Mouse (Mus musculus) hindbrain, embryonic 15.5 days (tissue): Measurements from ENCODE around the gene Mylk4. TPM values are rescaled to one million over a fixed set of nuclear protein-coding genes. Genes with fewer than 3 reads are reported as not detected.

Experiments
- ATAC-seq: fragments of 200-750 bp; cut with Nextera tagmentation; 2 replicates; pipeline ENCODE4 v1.8.0; 2017; ENCODE audit warnings: low read depth, moderate number of reproducible peaks, moderate TSS enrichment; ENCODE audit not compliant: low FRiP score
- H3K27ac ChIP-seq: fragments of 300-500 bp; sonication (generic); replicated peaks from 2 replicates; pipeline ENCODE4 v1.5.1; 2015; ENCODE audit warnings: mild to moderate bottlenecking, inconsistent platforms
- H3K27me3 ChIP-seq: fragments of 300-500 bp; sonication (generic); 2 replicates; pipeline ENCODE4 v1.6.1; 2015; ENCODE audit warnings: control low read depth, inconsistent platforms
- H3K36me3 ChIP-seq: fragments of 300-500 bp; sonication (generic); 2 replicates; pipeline ENCODE4 v1.6.1; 2015; ENCODE audit warnings: control low read depth, inconsistent platforms
- H3K4me1 ChIP-seq: fragments of 300-500 bp; sonication (generic); replicated peaks from 2 replicates; pipeline ENCODE4 v1.6.1; 2015; ENCODE audit warnings: control low read depth, inconsistent platforms
- H3K4me2 ChIP-seq: fragments of 300-500 bp; sonication (generic); 2 replicates; pipeline ENCODE4 v1.6.1; 2015; ENCODE audit warnings: moderate library complexity, mild to moderate bottlenecking, inconsistent platforms
- H3K4me3 ChIP-seq: fragments of 300-500 bp; sonication (generic); 2 replicates; pipeline ENCODE4 v1.5.1; 2015; ENCODE audit warnings: mild to moderate bottlenecking, inconsistent platforms
- H3K9ac ChIP-seq: fragments of 300-500 bp; sonication (generic); 2 replicates; pipeline ENCODE4 v1.6.1; 2015; ENCODE audit warnings: inconsistent platforms
- H3K9me3 ChIP-seq: fragments of 300-500 bp; sonication (generic); 2 replicates; pipeline ENCODE4 v1.6.1; 2016; ENCODE audit warnings: control low read depth, inconsistent platforms
- WGBS: fragments of 180-500 bp; shearing (Covaris S2); methylation state at CpG from one replicate; pipeline ENCODE4 v1.1.7; 2015; 5-methylcytosine and 5-hydroxymethylcytosine counted together
- polyA plus RNA-seq: library from polyadenylated mRNA; unstranded; fragments of >200 nt; fragmentation: Nextera tagmentation; extraction: Ambion mirVana; gene quantifications from 2 replicates; pipeline ENCODE4 v1.2.1, GENCODE M21; 2015

The Mylk4 gene
- polyA plus RNA-seq = 0.06 and 0.26 TPM in 2 replicates

GRCm38 (mm10) chr13:32783816-32784215 is at the start of gene Mylk4:
Mylk4 (minus strand) TSS chr13:32783954.
- WGBS = 86% methylated on average over 8 of the region's 8 CpGs
- H3K36me3 ChIP-seq = no peaks in the 10 kb centered on the region
- ATAC-seq = no peak
- no peaks in the 10 kb centered on the region for H3K9me3 ChIP-seq
- no peak within 1 kb of the TSS for H3K4me3 ChIP-seq
- no peak within 1 kb of the TSS for H3K4me2 ChIP-seq
- no peaks in the 10 kb centered on the region for H3K27me3 ChIP-seq
- H3K9ac ChIP-seq = no peak within 1 kb of the TSS
- no peak within 1 kb of the TSS for H3K27ac ChIP-seq
- H3K4me1 ChIP-seq = no peaks in the 10 kb centered on the region

- Histone ChIP-seq H3K27ac (no peak overlapping the region), H3K9me3 (no peaks in the 10 kb centered on the region), H3K27me3 (no peaks in the 10 kb centered on the region), H3K4me2 (no peak overlapping the region), H3K4me3 (no peak overlapping the region), H3K36me3 (no peaks in the 10 kb centered on the region), H3K9ac (no peak overlapping the region), H3K4me1 (no peaks in the 10 kb centered on the region)
- no peak for ATAC-seq
- WGBS = 73% methylated on average over 6 of the region's 6 CpGs
These were observed 49.5 kb upstream of the Mylk4 start for GRCm38 (mm10) chr13:32833237-32833636.

- no peak overlapping the region for H3K4me3 ChIP-seq
- no peak overlapping the region for H3K9ac ChIP-seq
- H3K9me3 ChIP-seq = no peaks in the 10 kb centered on the region
- no peak overlapping the region for H3K27ac ChIP-seq
- no peak overlapping the region for H3K4me2 ChIP-seq
- no peak for ATAC-seq
- H3K4me1 ChIP-seq = no peaks in the 10 kb centered on the region
- 71% methylated on average over 3 of the region's 3 CpGs for WGBS
- H3K36me3 ChIP-seq = no peaks in the 10 kb centered on the region
- no peaks in the 10 kb centered on the region for H3K27me3 ChIP-seq
These were observed 49.0 kb upstream of the Mylk4 start for GRCm38 (mm10) chr13:32832776-32833175.

- Histone ChIP-seq H3K27me3 (no peaks in the 10 kb centered on the region), H3K9ac (no peak overlapping the region), H3K4me3 (no peak overlapping the region), H3K4me2 (no peak overlapping the region), H3K4me1 (no peaks in the 10 kb centered on the region), H3K9me3 (no peaks in the 10 kb centered on the region), H3K36me3 (no peaks in the 10 kb centered on the region), H3K27ac (no peak overlapping the region)
- 86% methylated on average over 3 of the region's 3 CpGs for WGBS
- no peak for ATAC-seq
These were observed 47.9 kb upstream of the Mylk4 start for GRCm38 (mm10) chr13:32831505-32832273.

- 91% methylated on average over 4 of the region's 4 CpGs for WGBS
- no peaks in the 10 kb centered on the region for H3K9me3 ChIP-seq
- H3K9ac ChIP-seq = no peak overlapping the region
- no peak for ATAC-seq
- H3K4me1 ChIP-seq = no peaks in the 10 kb centered on the region
- H3K27me3 ChIP-seq = no peaks in the 10 kb centered on the region
- H3K27ac ChIP-seq = no peak overlapping the region
- no peak overlapping the region for H3K4me3 ChIP-seq
- H3K4me2 ChIP-seq = no peak overlapping the region
- H3K36me3 ChIP-seq = no peaks in the 10 kb centered on the region
These were observed 45.1 kb upstream of the Mylk4 start for GRCm38 (mm10) chr13:32828886-32829285.

GRCm38 (mm10) chr13:32827951-32828350 is 44.2 kb upstream of the Mylk4 start:
- WGBS = 53% methylated on average over 4 of the region's 4 CpGs
- no peaks in the 10 kb centered on the region for H3K9me3 ChIP-seq

GRCm38 (mm10) chr13:32827111-32827822 is 43.5 kb upstream of the Mylk4 start:
- WGBS = 85% methylated on average over 3 of the region's 3 CpGs
- H3K4me3 ChIP-seq = no peak overlapping the region
- no peaks in the 10 kb centered on the region for H3K4me1 ChIP-seq
- no peaks in the 10 kb centered on the region for H3K9me3 ChIP-seq
- no peaks in the 10 kb centered on the region for H3K27me3 ChIP-seq
- H3K27ac ChIP-seq = no peak overlapping the region
- ATAC-seq = no peak
- H3K4me2 ChIP-seq = no peak overlapping the region
- peaks cover 4% of the 10 kb centered on the region; the same call in 1 of the 2 replicates for H3K36me3 ChIP-seq
- H3K9ac ChIP-seq = no peak overlapping the region

More at GRCm38 (mm10) chr13:32827951-32828350, 44.2 kb upstream of the Mylk4 start:
- Histone ChIP-seq H3K27ac (no peak overlapping the region), H3K9ac (no peak overlapping the region), H3K4me1 (no peaks in the 10 kb centered on the region), H3K27me3 (no peaks in the 10 kb centered on the region), H3K36me3 (no peaks in the 10 kb centered on the region), H3K4me3 (no peak overlapping the region), H3K4me2 (no peak overlapping the region)
- ATAC-seq = 0 out of 2 replicates have a peak, but pooled peaks have one; percentile 35

GRCm38 (mm10) chr13:32825546-32825945 is 41.8 kb upstream of the Mylk4 start:
- no peaks in the 10 kb centered on the region for H3K4me1 ChIP-seq
- H3K27ac ChIP-seq = no peak overlapping the region
- no peak overlapping the region for H3K4me2 ChIP-seq
- peaks cover 19% of the 10 kb centered on the region for H3K36me3 ChIP-seq
- WGBS = 93% methylated on average over 8 of the region's 8 CpGs
- no peak overlapping the region for H3K9ac ChIP-seq
- H3K9me3 ChIP-seq = no peaks in the 10 kb centered on the region
- H3K4me3 ChIP-seq = no peak overlapping the region
- H3K27me3 ChIP-seq = no peaks in the 10 kb centered on the region
- no peak for ATAC-seq

- no peak overlapping the region for H3K4me2 ChIP-seq
- H3K27me3 ChIP-seq = no peaks in the 10 kb centered on the region
- H3K27ac ChIP-seq = no peak overlapping the region
- WGBS = 84% methylated on average over 6 of the region's 6 CpGs
- peaks cover 24% of the 10 kb centered on the region for H3K36me3 ChIP-seq
- ATAC-seq = no peak
- no peaks in the 10 kb centered on the region for H3K9me3 ChIP-seq
- H3K4me3 ChIP-seq = no peak overlapping the region
- H3K9ac ChIP-seq = no peak overlapping the region
- H3K4me1 ChIP-seq = no peaks in the 10 kb centered on the region
These were observed 40.9 kb upstream of the Mylk4 start for GRCm38 (mm10) chr13:32824377-32825330.

GRCm38 (mm10) chr13:32823126-32823525 is 39.4 kb upstream of the Mylk4 start:
- H3K4me1 ChIP-seq = no peaks in the 10 kb centered on the region
- H3K9ac ChIP-seq = no peak overlapping the region
- H3K36me3 ChIP-seq = peaks cover 39% of the 10 kb centered on the region
- ATAC-seq = no peak
- no peaks in the 10 kb centered on the region for H3K27me3 ChIP-seq
- H3K27ac ChIP-seq = no peak overlapping the region
- no peak overlapping the region for H3K4me2 ChIP-seq
- no peak overlapping the region for H3K4me3 ChIP-seq
- H3K9me3 ChIP-seq = no peaks in the 10 kb centered on the region
- 86% methylated on average over 6 of the region's 6 CpGs for WGBS

- no peak for ATAC-seq
- peaks cover 50% of the 10 kb centered on the region for H3K36me3 ChIP-seq
- no peak overlapping the region for H3K4me3 ChIP-seq
- whole genome bisulfite sequencing = 97% methylated on average over 4 of the region's 4 CpGs
- H3K27ac ChIP-seq = no peak overlapping the region
- H3K27me3 ChIP-seq = no peaks in the 10 kb centered on the region
- H3K4me2 ChIP-seq = no peak overlapping the region
- no peak overlapping the region for H3K9ac ChIP-seq
- no peaks in the 10 kb centered on the region for H3K4me1 ChIP-seq
- no peaks in the 10 kb centered on the region for H3K9me3 ChIP-seq
These were observed 37.9 kb upstream of the Mylk4 start for GRCm38 (mm10) chr13:32821671-32822070.
